ENCODE assay signal across 9 mouse cellular contexts in genomic region chr1:59592359-59592758, GRCm38 (mm10).
DNase-seq lines count a peak whose midpoint lies in the region; ATAC-seq lines count a peak whose summit lies in the region.
"Had no signal": no experiment of that assay in that cellular context is flagged by ENCODE, and none has a peak within 500 bp of the region (broad histone marks: within the 10 kb centered on the region; RNA-seq: fewer than 3 reads in every experiment).

No protein-coding gene starts in this region.

- H3K36me3 ChIP-seq in heart, embryonic 10.5 days: no peaks in the 10 kb centered on the region
- H3K36me3 ChIP-seq in heart, embryonic 15.5 days: no peaks in the 10 kb centered on the region
- no peaks in the 10 kb centered on the region for H3K36me3 ChIP-seq in limb, embryonic 15.5 days
- H3K36me3 ChIP-seq in stomach, embryonic 15.5 days: no peaks in the 10 kb centered on the region

- peaks cover 70% of the 10 kb centered on the region for H3K27me3 ChIP-seq in heart, embryonic 10.5 days (ENCODE audit: insufficient read depth, poor library complexity, severe bottlenecking)
- peaks cover 41% of the 10 kb centered on the region for H3K27me3 ChIP-seq in heart, embryonic 15.5 days
- H3K27me3 ChIP-seq in limb, embryonic 15.5 days: peaks cover 20% of the 10 kb centered on the region
- peaks cover 9% of the 10 kb centered on the region; the same call in 1 of the 2 replicates for H3K27me3 ChIP-seq in stomach, embryonic 15.5 days (replicated peaks)

- no peaks in the 10 kb centered on the region for H3K9me3 ChIP-seq in heart, embryonic 10.5 days
- no peaks in the 10 kb centered on the region for H3K9me3 ChIP-seq in heart, embryonic 15.5 days (replicated peaks)
- no peaks in the 10 kb centered on the region for H3K9me3 ChIP-seq in limb, embryonic 15.5 days
- no peaks in the 10 kb centered on the region for H3K9me3 ChIP-seq in stomach, embryonic 15.5 days

- no peak overlapping the region for H3K9ac ChIP-seq in heart, embryonic 15.5 days
- no peak overlapping the region for H3K9ac ChIP-seq in limb, embryonic 15.5 days
- H3K9ac ChIP-seq in stomach, embryonic 15.5 days: no peak overlapping the region

- H3K4me2 ChIP-seq in heart, embryonic 15.5 days: peak overlapping the region; percentile 42
- H3K4me2 ChIP-seq in limb, embryonic 15.5 days: peak overlapping the region; percentile 31; the same call in 1 of the 2 replicates
- peak overlapping the region; percentile 32; the same call in 1 of the 2 replicates for H3K4me2 ChIP-seq in stomach, embryonic 15.5 days

- peak overlapping the region; percentile 34 for H3K4me3 ChIP-seq in heart, embryonic 10.5 days
- 0 out of 2 replicates have a peak overlapping the region, but pooled peaks have one; percentile 11 for H3K4me3 ChIP-seq in heart, embryonic 15.5 days
- H3K4me3 ChIP-seq in limb, embryonic 15.5 days: no peak overlapping the region
- no peak overlapping the region for H3K4me3 ChIP-seq in stomach, embryonic 15.5 days (replicated peaks)
- H3K4me3 ChIP-seq: megakaryocyte, embryonic 14.5 days had no signal

- no peak for ATAC-seq in heart, embryonic 15.5 days (replicated peaks; ENCODE audit: insufficient number of reproducible peaks, insufficient read depth, low FRiP score, low read depth)
- no peak for ATAC-seq in limb, embryonic 15.5 days (ENCODE audit: insufficient number of reproducible peaks, low FRiP score, low TSS enrichment, low read depth)
- no peak for ATAC-seq in stomach, embryonic 15.5 days (ENCODE audit: insufficient read depth, low FRiP score, low read depth)

- no peak for DNase-seq in heart, embryonic 10.5 days (ENCODE audit: low spot score)
- DNase-seq in heart, adult 9 months (ENCODE audit: low spot score in 2 of 2): no peak
- DNase-seq in Muller cell, postnatal 12 days (ENCODE audit: inconsistent ontology term): peak; percentile 46
- no peak for DNase-seq in kidney, adult 9 months
- DNase-seq in thymus, postnatal 25 days: no peak

- whole genome bisulfite sequencing in heart, embryonic 10.5 days: 4% methylated on average over 10 of the region's 10 CpGs
- WGBS in heart, embryonic 15.5 days: 17% methylated on average over 10 of the region's 10 CpGs
- 11% methylated on average over 10 of the region's 10 CpGs for WGBS in limb, embryonic 15.5 days
- 25% methylated on average over 10 of the region's 10 CpGs for WGBS in stomach, embryonic 15.5 days

- 0 out of 2 replicates have a peak overlapping the region, but pooled peaks have one; percentile 24 for H3K27ac ChIP-seq in heart, embryonic 10.5 days
- no peak overlapping the region for H3K27ac ChIP-seq in heart, embryonic 15.5 days
- no peak overlapping the region for H3K27ac ChIP-seq in limb, embryonic 15.5 days
- no peak overlapping the region for H3K27ac ChIP-seq in stomach, embryonic 15.5 days

- H3K4me1 ChIP-seq in heart, embryonic 10.5 days: peaks cover 12% of the 10 kb centered on the region; the same call in 1 of the 2 replicates
- H3K4me1 ChIP-seq in heart, embryonic 15.5 days (replicated peaks): peaks cover 16% of the 10 kb centered on the region
- H3K4me1 ChIP-seq in limb, embryonic 15.5 days: peaks cover 20% of the 10 kb centered on the region
- peaks cover 3% of the 10 kb centered on the region; the same call in 1 of the 2 replicates for H3K4me1 ChIP-seq in stomach, embryonic 15.5 days

Comparison
In these comparisons a context has a peak if more than half of its experiments do, and no peak if none do; other contexts are left out.
1. H3K4me3 ChIP-seq: peak in heart, embryonic 10.5 days (single experiment) and heart, embryonic 15.5 days (single experiment); none in limb, embryonic 15.5 days (single experiment) and stomach, embryonic 15.5 days (single experiment).
2. Peak in every context shown above with its lines, with median percentiles within 50 percentile points of each other: H3K4me2 ChIP-seq.